Mouse (Mus musculus) layer of hippocampus, adult 8-10 months (tissue): ENCODE measurements at regions not wholly inside any gene's neighbourhood (a gene's known extent, or its start where the extent isn't known, plus 50 kb on each side); places are given as distances from the start of the nearest gene placed in this dataset.

Experiments used
- DNase-seq, 2 experiments: peaks; one replicate each; pipeline ENCODE4 v3.0.0; 2022; ENCODE audit warnings: low spot score in 2 of 2

DNA sequence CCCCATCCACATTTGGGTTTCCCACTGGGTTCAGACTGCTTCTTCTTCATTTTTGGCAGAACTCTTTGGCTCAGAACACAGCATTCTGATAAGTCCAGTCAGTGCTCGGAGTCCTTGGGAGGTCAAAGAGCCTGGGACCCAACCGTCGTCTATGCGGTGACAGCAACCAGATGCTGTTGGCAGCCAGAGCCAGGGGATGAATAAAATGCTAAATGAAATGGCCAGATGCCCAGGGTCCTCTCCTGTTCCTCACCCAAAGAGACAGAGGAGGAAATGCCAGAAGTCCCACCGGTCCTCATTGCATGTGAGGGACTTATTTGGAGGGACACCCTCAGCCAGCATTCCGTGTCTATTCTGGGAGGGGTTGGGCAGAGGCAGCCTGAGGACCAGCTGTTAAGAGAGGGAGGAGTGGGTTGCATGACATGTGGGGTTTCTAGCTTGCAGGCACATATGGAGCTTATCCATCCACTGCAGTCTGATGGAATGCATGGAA, 801.2 kb upstream of the Lrrc6 start:
- DNase-seq = no peak

DNA sequence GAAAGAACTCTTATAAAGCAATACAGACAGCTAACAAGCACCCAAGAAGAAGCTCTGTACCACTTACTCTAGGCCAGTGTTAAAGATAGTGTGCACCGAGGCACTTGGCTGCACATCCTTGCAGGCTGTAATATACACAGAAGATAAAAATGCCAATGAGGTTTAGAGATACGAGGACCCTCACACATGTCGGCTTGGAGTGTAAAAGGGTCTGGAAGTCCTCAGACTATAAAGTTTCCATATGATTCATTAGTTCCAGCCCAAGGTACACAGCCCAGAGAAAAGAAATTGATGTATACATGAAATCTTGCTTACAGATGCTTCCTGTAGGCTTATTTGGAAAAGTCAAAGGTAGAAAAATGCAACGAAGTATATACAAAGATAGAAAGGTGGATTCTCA, 800.3 kb upstream of the Lrrc6 start:
- DNase-seq = no peak

GRCm38 (mm10) chr15:67294797-67295196, 794.1 kb upstream of the Lrrc6 start:
- DNase-seq = no peak

- DNase-seq = no peak
These were observed 789.0 kb upstream of the Lrrc6 start for GRCm38 (mm10) chr15:67289749-67290148.

DNA sequence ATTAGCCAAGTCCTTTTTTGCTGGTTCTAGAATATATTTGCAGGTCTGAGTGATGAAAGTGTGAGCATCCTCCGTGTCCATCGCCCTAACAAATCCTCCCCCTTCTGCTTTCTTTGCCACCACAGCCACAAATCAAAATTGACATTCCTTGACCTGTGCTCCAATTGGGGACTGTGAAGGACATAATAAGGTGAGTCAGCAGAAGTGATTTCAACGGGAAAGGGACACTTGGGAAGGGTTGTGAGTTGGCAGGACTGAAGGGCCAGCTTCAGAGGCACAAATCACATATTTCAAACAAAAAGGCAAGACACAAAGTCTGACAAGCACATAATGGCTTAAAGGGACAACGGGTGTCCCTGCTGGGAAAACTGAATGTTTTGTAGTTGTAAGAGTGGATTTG, 784.2 kb upstream of the Lrrc6 start:
- DNase-seq = no peak

- DNase-seq = no peak
These were observed 782.7 kb upstream of the Lrrc6 start for GRCm38 (mm10) chr15:67283275-67283972.

DNA sequence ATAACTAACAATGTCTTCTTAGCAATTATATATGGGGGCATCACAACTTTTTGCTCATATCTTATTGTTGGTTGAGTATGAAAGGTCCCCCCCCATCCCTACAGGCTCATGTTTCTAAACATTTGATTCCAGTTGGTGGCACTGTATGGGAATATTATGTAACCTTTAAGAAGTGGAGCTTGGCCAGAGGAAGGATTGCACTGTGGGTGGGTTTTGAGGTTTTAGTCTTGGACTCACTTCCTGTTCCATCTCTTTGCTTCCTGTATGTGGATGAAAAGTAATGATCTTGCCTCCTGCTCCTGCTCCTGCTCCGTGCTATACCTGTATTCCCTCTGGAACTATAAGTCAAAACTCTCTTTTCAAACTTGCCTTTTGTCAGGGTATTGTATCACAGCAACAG, 778.2 kb upstream of the Lrrc6 start:
- DNase-seq = no peak

GRCm38 (mm10) chr15:67275058-67275457, 774.3 kb upstream of the Lrrc6 start:
- no peak for DNase-seq

DNA sequence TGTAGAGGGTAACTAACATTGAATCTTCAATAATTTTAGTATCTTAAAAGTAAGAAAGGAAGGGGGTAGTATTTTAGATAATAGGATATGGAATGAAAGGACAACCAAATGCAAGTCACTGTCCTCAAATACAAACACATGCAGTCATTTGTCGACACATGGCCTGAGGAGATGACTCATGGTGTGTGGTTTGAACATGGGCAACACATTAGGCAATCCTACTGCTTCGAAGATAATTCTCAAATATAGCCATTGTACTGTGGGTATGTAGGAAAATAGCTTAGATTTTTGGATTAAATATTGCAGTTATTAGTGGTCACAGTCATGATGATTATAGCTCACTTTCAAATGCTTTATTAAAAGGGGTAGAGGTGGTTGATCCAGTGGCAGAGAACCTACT, 771.7 kb upstream of the Lrrc6 start:
- no peak for DNase-seq

DNA sequence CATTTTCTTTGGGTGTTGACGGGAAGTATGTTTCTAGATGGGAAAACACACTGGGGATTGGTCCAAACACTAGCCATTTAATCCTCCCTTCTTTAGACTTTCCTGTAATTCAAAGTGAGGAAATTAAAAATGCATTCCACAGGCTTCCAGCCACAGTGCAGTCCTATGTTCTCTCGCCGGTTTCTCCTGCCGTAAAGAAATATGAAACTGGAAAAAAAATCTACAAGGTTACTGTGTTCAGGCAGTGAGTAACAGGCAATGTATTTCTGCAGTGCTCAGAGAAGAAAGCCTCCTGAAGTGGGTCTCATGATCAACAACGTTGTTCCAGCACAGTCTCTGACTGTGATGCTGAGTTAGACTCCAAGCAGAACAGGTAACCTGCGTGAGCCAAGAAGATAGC, 763.0 kb upstream of the Lrrc6 start:
- DNase-seq = no peak

DNA sequence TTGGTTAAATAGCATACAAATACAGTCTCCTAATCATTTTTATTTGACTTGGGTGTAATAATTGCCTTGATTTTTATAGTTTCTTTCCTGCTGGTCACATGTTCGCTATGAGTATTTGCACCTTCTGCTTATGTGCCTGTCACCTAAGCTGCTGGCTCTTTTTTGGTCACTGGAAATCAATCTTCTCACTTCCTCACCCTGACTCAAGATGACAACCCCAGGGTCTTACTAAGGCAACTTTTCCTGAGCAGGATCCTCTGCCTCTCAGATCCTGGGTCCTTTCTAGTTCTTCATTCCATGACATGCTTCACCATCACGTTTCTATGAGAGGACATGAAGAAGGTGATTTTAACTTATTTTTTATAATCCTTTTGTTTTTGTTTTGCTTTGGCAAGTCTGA, 762.6 kb upstream of the Lrrc6 start:
- no peak for DNase-seq

- no peak for DNase-seq
These were observed 761.6 kb upstream of the Lrrc6 start for GRCm38 (mm10) chr15:67262269-67262668.

- DNase-seq = no peak
These were observed 760.0 kb upstream of the Lrrc6 start for GRCm38 (mm10) chr15:67260666-67261065.

GRCm38 (mm10) chr15:67249147-67249546, 748.4 kb upstream of the Lrrc6 start:
- DNase-seq = no peak

DNA sequence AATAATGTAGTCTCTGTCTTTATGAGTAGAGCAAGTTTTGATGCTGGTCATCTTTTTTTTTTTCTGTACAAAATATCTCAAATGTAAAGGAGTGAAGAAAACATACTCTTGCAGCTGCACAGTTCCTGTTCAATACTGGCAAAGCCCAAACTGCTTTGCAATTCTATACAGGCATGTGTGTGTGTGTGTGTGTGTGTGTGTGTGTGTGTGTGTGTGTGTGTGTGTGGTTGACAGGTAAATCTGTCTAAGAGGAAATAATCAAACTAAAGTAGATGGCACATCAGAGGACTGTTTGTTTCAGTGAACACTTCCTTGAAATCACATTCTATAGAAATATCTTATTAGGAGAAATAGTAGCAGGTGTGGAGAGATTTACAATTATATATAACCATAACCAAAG, 747.8 kb upstream of the Lrrc6 start:
- DNase-seq = no peak

- no peak for DNase-seq
These were observed 745.1 kb upstream of the Lrrc6 start for GRCm38 (mm10) chr15:67245658-67246268.

DNA sequence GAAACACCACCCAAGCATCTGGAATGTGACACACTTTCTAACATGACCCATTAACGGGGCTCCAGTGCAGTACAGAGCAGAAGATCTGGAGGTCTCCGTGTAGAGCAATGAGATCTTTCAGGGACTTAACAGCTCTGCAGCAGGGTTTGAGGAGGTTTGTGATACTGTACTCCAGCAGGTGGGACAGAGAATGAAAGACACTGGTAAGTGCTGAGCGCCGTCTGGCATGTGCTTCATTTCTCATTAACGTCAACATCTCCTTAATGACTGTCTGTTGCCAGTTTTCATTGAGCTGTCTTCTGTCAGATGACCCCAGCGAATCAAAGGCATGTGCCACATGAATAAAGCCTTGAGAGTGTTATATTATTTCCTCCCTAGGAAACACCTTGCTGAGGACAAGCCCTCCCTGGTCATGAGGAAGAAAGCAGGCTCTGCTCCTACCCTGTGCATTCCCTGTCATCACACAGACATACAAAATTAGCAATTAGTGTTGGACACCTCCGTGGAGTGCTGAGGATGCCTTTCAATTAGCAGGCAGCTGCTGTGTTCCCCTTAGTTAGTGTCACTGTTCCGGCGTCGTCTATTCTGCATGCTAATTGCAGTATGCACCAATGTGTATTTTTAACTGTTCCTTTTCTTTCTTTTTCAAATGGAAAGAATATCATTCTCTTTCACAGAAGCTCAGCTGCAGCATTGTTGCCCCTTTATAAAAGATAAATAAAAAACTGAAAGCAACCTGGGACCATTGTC, 744.4 kb upstream of the Lrrc6 start:
- peak; percentile 18 to 21 for DNase-seq

DNA sequence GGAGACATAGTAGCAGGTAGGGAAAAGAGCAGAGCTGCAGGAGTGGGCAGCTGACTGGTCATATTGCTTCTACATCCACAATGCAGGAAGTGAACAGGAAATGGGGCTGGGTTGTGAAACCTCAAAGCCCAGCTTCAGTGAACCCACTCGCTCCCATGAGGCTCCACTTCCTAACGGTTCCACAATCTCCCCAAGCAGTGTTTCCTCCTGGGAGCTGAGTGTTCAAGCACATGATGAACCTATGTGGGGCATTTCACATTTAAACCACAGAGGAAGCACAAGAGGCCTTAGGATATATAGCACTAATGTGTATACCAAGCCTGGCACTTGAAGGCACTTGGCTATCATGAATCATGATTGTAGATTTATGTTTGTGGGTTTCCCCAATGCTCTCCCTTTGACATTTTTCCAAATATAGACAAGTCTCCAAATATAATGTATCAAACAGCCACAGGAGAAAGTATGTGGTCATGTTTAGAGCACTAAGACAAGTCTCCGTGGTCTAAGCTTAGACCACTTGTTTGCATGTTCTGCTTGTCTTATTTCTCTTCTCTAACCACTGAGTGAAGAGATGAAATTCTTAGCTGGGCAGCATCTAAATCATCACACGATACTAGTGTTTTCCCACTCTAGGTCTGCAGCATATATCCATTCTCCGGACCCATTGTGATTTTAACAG, 734.5 kb upstream of the Lrrc6 start:
- DNase-seq = no peak

GRCm38 (mm10) chr15:67229359-67229758, 728.6 kb upstream of the Lrrc6 start:
- DNase-seq = no peak

GRCm38 (mm10) chr15:67228633-67229032, 727.9 kb upstream of the Lrrc6 start:
- no peak for DNase-seq

- no peak for DNase-seq
These were observed 726.9 kb upstream of the Lrrc6 start for GRCm38 (mm10) chr15:67227456-67228164.
